Mouse (Mus musculus): Measurements from ENCODE around the gene Trim13.
"Not testable (repeated sequence)": the region's sequence is repeated elsewhere in the genome, so short reads cannot be mapped to it uniquely, and the experiment has no call there.

The Trim13 gene

DNA sequence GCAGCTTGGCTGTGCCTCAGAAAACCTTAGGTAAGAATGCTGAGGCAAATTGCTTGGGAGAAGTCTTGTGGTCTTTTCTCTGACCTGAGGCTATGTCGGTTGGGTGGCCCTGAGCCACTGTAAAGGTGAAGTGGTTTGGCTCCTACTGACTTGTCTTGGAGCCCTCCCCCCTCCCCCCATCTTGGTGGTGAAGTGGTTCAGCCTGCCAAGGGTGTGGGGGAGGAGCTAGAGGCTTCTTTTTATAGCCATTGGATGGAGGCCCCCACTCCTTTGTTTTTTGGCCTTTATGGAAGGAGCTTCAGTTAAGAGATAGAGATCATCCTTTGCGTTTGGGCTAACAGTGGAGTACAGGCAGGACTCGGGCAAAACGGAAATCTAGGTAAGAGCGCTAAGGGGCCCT is at the start of gene Trim13:
Gene Trim13, plus strand, starts transcription at position 280 of the 400 bp plus-strand sequence.
- in situ Hi-C loops (cut with MboI; ENCODE audit: low sequenced_read_pairs), result no loop called here

DNA sequence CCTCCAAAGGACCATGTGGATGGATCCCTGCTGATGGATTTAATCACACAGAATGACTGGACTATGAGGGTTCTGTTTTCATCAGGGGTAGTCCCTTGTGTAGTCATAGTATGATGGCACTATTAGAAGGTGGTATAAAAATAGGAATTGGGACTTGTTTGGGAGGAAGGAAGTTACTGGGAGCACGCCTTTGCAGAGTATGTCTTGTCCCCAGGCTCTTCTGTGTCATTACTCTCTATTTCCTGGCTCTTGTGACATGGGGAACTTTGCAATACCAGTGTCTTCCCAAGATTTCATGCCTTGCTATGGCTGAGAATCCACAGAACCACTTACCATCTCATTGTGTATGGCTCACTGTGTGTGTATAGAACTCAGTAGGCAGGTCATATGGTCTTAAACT is 49.4 kb upstream of the Trim13 start:
- in situ Hi-C loops (cut with MboI; ENCODE audit: low sequenced_read_pairs), result no loop called here

DNA sequence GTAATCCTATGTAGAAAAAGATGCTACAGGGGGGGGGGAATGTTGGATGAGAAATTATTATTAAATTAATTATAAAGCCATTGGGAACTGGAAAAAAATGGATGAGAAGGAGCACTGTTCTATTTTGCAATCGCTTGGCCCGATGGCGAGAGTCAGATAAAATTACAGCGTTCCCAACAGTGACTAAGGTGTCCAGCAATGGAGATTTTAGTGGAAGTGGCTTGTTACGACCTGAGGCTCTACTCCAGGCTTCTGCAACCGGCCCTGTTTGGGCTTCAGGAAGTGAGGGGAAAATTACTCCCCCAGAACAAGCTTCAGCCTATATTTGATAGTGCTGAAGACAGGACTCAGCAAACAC is 42.1 kb upstream of the Trim13 start:
- in situ Hi-C loops (cut with MboI; ENCODE audit: low sequenced_read_pairs), result loop anchor here (25.0 kb wide), 3 partner anchors 481 to 906 kb away; partner anchors contain the start of gene Gucy1b2

DNA sequence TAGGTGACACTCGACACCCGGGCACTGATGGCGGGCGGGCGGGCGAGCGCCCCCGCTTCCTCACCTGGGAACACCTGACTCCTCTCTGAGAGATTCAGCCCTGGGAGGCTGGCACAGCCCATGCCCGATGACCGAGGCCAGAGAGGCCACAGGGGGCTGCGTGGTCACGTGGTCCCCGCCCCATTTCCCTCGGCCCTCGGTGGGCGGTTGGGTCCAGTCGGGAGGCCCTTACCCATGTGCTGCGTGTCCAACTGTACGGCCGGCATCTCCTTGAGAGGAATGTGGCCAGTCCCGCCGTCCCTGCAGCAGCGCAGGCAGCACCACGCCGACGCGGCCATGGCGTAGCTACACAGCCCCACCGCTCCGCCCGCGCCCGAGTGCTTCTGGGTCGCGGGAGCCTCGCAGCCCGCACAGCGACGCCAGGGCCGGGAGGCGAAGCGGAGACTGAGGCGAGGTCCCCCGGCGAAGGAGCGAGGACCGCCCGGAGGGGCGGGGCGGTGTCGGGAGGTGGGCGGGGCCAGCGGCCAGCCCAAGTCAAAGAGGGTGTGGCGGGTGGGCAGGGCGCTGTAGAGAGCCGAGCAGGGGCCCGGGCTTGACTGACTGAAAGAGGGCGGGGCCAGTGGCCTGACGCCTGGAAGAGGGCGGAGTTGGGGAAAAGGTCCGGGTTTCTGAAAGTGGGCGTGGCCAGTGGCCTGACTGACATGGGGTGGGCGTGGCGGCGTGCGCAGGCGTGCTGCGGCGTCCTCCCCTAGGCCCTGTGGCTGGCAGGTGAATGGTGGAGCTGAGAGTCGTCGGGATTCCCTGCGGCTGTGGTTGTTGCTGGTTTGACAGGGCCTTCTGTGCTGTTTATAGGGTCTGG is 41.5 kb upstream of the Trim13 start, which contains the start of gene Spryd7:
Gene Spryd7, minus strand, starts transcription at position 598 of the 859 bp plus-strand sequence.
- in situ Hi-C loops (cut with MboI; ENCODE audit: low sequenced_read_pairs), result loop anchor here (25.0 kb wide), 3 partner anchors 481 to 906 kb away; partner anchors contain the start of gene Gucy1b2

DNA sequence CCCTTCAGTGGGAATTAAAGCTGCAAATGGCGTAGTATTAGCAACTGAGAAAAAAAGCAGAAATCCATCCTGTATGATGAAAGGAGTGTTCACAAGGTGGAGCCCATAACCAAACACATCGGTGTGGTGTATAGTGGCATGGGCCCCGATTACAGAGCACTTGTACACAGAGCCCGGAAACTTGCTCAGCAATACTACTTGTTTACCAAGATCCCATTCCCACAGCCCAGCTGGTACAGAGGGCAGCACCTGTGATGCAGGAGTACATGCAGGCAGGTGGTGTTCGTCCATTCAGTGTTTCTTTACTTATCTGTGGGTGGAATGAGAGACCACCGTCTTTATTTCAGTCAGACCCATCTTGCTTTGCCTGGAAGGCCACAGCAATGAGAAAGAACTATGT is 39.1 kb upstream of the Trim13 start:
- in situ Hi-C loops (cut with MboI; ENCODE audit: low sequenced_read_pairs), result loop anchor here (25.0 kb wide), 3 partner anchors 478 to 903 kb away; partner anchors contain the start of gene Gucy1b2

DNA sequence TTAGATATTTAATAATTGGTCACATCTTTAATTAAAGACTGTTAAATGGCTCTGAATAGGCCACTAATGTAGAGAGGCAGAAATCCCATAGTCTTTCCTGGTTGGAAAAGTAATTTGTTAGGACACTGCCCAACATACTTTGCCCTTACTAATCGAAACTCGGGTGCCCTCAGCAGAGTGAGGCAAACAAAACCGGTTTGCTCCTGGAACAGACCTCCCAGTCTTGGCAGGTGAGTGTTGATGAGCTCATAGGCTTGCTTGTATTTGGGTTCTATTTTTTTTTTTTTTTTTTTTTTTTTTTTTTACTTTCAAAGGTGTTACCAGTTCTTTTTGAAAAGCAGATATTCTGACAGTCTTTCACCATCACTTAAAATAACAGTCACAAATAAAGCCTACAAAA is 38.2 kb upstream of the Trim13 start:
- in situ Hi-C loops (cut with MboI; ENCODE audit: low sequenced_read_pairs), result loop anchor here (25.0 kb wide), 3 partner anchors 477 to 902 kb away; partner anchors contain the start of gene Gucy1b2

DNA sequence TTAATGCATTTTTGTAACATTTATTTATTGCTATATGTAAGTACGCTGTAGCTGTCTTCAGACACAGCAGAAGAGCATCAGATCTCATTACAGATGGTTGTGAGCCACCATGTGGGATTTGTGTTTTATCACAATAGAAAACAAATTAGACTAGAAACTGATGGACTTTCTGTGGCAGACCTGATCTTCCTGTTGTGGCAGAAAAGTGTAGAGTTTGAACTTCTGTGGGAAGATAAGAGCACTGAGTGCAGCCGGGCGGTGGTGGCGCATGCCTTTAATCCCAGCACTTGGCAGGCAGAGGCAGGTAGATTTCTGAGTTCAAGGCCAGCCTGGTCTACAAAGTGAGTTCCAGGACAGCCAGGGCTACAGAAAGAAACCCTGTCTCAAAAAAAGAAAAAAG is 31.8 kb upstream of the Trim13 start:
- in situ Hi-C loops (cut with MboI; ENCODE audit: low sequenced_read_pairs), result loop anchor here (25.0 kb wide), 3 partner anchors 471 to 896 kb away; partner anchors contain the start of gene Gucy1b2

DNA sequence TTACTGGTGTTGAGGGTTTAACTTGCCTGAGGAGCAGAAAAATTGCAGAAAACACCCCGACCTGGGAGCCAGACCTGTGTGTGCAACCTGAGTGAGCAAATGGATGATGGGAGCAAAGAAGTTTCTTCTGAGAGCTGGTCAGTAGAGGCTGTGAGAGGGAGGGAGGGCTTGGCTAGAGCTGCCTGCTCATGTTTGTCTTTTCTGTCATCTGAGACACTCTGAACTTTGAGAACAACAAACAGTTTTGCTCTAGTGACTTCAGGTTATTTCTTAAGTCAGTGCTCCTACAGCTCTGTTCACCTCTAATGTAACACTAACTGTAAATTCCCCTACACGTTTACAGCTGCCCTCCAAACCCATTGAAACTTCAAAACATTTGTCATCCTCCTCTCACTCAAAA is 28.7 kb upstream of the Trim13 start:
- in situ Hi-C loops (cut with MboI; ENCODE audit: low sequenced_read_pairs), result loop anchor here (25.0 kb wide), 3 partner anchors 468 to 893 kb away; partner anchors contain the start of gene Gucy1b2

DNA sequence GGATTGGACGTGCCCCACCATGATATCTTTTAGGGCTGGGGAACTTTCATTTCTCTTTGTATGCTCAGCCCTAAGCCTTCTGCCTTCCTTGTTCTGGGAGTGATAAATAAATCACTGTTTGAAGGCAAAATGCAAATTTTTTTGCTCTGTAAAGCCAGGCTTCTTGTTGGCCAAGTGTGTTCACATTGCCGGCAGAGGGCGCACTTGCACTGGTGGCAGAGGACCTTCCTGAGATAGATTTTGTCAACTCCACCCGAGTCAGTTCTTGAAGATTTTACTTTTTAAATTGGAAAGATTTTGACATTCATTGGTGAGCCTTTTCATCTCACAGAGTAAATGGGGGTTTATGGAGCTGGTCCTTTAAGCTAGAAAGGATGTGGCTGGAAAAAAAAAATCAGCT is 26.7 kb upstream of the Trim13 start:
- in situ Hi-C loops (cut with MboI; ENCODE audit: low sequenced_read_pairs), result loop anchor here (25.0 kb wide), 3 partner anchors 466 to 891 kb away; partner anchors contain the start of gene Gucy1b2

DNA sequence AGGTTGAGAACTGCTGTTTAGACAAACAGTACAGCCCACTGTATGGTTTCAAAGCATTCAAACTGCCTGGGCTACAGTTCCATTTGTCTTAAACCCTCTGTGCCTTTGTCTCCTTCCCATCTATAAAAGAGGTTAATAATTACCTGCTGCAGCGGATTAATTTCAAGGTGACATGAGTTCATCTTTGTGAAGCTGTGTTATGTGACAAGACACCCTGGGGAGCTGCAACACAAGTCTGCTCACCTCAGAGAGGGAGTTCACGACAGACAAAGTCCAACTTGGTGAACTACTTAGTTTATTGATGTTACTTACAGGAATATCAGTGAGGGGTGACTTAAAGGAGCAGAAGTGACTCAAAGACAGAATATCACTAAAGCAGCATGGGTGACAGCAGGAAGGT is 25.9 kb upstream of the Trim13 start:
- in situ Hi-C loops (cut with MboI; ENCODE audit: low sequenced_read_pairs), result loop anchor here (25.0 kb wide), 3 partner anchors 465 to 890 kb away; partner anchors contain the start of gene Gucy1b2

DNA sequence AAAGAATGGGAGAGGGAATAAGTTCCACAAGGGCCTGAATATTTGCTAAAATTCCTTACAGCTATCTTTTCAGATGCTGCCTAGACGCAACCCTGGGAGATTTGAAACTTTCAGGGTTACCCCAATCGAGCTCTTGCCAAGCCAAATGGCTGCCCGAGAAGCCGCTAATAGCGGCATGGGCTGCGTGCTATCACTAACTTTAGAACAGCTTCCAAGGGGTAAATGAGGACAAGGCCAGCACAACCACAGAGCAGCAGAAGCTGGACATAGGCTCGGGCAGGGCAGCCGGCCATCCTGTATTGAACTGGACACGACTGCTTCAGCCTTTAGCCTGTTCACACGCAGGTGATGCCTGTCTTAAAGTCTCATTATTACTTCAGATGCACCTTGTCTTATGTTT is 23.0 kb upstream of the Trim13 start:
- in situ Hi-C loops (cut with MboI; ENCODE audit: low sequenced_read_pairs), result no loop called here

DNA sequence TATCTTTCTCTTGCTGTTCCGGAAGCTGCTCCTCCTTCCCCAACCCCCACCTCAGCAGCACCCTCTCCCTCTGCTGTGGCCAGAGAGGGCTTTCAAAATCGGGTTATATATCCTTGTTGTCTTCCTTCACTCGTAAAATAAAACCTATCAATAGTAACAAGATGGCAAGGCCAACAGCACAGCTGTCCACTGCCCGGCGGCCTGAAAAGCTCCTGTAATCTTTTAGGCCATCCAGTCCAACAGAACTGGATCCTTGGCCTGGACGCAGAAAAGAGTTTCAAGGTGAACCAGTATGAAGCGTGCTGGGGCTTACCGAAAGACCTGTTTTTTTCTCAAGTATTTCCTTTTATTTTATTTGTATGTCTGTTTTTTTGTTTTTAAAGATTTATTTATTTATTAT is 22.1 kb upstream of the Trim13 start:
- in situ Hi-C loops (cut with MboI; ENCODE audit: low sequenced_read_pairs), result no loop called here

DNA sequence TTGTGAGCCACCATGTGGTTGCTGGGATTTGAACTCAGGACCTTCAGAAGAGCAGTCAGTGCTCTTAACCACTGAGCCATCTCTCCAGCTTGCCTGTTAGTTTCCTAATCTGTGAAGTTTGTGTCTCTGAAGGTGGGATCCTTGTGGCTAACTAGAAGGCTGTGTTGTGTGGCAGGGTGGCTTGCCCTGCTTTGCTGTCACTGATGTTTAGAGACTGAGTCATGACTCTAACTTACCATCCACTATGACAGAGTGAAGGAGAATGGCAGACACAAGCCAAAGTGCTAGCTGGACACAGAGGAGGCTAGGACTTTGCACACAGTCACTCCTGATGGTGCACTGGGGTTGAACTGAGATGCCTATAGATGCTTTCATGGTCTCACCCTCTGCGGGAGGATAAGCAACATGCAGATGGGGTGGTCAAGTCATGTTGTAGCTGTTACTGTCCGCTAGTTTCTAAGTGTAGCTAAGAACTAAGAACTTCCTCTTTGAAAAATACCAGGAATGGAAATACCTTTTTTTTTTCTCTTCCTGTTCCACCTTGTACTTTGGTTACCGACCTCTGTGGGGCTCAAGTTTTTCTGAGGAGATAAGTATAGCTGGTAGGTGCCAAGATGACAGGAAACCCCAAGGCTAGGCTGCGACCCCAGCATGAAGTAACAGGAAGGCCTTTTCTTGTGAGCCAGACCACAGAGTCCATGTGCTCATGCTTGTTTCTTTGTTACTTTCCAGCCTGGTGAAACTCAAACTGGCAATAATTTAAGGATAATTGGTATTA is 8.6 kb upstream of the Trim13 start:
- in situ Hi-C loops (cut with MboI; ENCODE audit: low sequenced_read_pairs), result no loop called here

DNA sequence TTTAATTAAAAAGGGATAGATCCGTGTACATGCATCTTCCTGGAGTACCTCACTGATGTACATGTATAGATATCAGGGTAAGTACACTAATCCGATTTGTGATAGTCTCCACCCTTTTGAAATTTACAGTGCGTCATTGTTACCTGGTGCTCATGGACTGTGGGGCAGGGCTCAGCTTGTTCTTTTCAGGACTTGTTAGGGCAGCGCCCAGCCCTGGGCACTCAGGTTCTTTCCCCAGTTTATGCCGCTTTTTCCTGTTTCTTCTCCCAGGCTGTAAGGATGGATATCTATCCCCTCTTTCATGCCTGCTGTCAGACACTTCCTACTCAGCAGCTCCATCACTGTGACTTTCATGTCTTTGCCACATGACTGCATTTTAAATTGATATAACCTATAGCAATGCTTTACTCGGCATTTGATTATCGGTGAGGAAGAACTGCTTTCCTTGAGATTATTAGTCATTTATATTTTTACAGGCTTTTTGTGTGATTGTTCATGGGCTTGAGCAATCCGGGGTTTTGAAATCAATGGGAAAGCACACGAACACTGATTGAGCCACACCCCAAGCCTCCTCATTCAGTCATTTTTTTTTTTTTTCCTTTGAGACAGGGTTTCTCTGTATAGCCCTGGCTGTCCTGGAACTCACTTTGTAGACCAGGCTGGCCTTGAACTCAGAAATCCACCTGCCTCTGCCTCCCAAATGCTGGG is 1.2 kb upstream of the Trim13 start:
- in situ Hi-C loops (cut with MboI; ENCODE audit: low sequenced_read_pairs), result no loop called here

DNA sequence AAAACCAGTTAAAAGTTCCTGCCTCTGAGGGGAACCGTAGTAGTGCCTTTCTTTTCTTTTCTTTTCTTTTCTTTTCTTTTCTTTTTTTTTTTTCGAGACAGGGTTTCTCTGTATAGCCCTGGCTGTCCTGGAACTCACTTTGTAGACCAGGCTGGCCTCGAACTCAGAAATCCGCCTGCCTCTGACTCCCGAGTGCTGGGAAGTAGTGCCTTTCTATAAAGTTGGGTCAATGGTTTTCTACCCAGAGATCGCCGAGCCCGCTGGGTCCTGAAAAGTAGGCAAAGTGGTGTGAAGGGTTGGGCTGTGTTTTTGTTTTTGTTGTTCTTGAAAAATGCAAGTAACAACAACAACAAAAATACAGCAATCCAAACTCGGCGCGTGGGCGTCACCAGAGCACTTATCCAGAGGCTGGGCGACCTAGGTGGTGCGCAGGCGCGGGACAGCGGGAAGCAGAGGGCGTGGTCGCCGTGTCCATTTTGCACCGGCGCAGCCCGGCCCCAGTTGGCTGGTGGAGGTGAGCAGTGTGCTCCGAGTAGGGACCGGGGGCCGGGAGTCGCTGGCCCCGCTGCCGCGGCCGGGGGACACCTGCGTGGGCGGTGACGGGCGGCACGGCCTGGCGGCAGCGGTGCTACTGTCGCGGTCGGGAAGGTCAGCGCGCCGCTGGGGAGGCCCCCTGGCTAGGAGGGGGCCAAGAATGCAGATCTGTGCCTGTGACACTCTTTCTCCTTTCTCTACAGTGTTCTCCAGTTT is 1.2 kb downstream of the Trim13 start:
- in situ Hi-C loops (cut with MboI; ENCODE audit: low sequenced_read_pairs), result no loop called here

DNA sequence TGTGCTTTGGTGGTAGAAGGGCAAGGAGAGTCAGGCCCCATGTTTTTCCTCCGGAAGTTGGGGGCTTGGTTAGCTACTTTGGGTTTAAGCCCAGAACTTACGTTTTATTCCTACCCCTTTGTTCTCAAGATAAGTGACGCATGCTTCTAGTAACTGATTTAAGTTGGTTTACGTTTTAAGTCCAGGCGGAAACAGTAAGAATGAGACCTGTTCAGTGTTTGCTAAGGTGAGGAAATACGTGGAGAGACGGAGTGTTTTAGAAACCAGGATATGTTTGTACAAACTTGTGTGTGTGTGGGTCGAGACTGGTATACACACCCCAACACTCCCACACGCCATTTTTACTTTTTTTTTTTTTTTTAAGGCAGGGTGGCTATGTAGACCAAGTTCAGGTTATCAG is 3.3 kb downstream of the Trim13 start:
- in situ Hi-C loops (cut with MboI; ENCODE audit: low sequenced_read_pairs), result no loop called here

DNA sequence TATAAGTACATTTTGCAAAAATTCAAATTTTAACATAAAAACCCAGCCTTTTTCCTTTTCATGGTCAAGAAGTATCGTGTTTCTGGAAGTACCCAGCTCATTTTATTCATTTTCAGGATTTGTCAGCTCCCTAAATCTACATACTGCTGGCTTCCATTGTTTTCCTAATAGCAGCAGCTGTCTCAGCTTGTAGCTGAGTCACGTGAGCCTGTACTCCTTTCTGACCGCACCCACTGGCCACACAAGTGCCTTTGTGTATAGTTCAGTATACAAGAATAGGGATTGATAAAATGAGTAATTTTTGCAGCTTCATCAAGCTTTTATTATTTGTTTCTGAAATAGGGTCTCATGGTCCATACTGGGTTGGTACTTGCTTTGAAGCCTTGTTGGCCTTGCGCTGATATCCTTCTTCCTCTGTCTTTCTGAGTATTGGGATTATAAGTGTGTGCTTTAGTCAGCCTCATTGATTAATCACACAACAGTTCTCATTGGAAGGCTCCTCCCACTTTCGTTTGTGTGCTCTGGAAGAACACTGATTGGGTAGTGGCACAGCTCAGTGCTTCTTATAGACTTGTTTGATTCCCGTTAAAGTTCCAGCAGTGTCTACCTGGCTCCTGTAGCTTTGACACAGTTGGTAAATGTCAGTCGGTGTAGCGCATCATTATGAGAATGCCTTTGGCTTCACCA is 5.2 kb downstream of the Trim13 start:
- in situ Hi-C loops (cut with MboI; ENCODE audit: low sequenced_read_pairs), result no loop called here

DNA sequence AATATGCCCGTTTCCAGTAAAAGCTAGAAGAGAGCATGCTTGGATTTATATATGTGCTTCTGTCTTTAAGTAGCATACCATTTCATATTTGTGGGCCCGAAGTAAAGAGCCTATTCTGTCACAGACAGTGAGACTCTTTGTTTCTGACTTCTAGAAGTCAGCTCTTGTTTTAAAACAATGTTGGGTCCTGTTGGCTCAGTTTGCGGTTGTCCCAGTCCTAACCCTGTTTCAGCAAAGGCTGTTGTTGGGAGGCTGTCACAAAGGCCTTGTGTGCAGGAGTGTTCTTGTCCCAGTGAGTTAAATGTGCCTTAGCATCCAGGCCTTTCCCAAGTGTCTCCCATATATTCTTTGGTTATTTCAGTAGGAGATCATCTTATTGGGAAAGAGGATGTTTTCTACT is 6.0 kb downstream of the Trim13 start:
- in situ Hi-C loops (cut with MboI; ENCODE audit: low sequenced_read_pairs), result no loop called here

DNA sequence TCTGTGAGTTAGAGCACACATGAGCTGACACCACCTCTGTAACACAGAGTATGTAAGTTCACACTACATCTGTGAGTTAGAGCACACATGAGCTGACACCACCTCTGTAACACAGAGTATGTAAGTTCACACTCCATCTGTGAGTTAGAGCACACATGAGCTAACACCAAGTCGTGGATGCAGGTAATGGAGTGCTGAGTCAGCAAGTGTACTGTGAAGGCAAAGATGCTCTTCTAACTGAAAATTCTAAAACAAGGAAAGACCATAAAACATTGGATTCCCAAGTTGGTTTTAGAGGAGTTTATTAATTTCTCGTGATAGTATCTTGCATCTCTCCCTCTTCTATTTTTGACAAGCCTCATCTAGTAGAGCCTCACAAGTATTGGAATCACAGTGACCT is 8.0 kb downstream of the Trim13 start:
- in situ Hi-C loops (cut with MboI; ENCODE audit: low sequenced_read_pairs), result not testable (repeated sequence)

DNA sequence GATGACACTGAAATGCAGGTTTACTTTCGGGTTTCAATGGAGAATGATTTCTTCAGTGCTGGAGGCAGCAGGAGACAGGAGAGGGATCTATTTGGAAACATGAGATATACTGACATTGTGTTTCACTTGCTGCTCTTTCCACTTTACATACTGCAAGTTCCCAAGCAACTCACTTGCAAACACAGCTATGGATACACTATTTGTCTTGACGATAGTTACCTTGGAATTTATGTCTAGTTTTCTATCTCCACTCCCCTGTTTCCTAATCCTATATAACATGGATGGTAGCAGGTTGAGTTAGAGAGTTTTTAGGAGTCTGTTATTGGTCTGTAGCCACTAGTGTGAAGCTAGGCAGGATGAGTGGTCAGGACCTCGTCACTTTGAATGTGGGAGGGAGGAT is 9.1 kb downstream of the Trim13 start, which contains the start of gene Kcnrg:
Gene Kcnrg, plus strand, starts transcription at position 301 of the 400 bp plus-strand sequence.
- in situ Hi-C loops (cut with MboI; ENCODE audit: low sequenced_read_pairs), result no loop called here
